Mouse (Mus musculus): Measurements from ENCODE around the gene Igf2bp1.
"Not testable (repeated sequence)": the region's sequence is repeated elsewhere in the genome, so short reads cannot be mapped to it uniquely, and the experiment has no call there.

The Igf2bp1 gene

DNA sequence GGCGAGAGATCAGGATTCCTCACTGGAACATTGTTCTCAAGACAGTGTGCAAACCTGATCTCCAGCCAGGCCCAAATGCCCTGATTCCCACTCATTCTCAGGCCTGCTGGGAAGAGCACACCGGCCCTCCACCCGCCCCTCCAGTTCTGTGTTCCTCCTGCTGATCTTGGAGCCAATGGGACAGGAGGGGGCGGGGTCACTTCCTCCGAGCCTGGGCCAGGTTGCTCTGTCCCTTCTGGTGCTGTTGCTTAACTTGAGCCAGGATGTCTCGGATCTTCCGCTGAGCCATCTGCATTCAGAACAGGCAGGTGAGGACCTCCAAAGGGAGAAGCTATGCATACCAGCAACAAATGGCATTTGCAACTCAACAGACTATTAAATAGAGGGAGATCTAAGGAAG, 42.4 kb downstream of the Igf2bp1 start:
- DNase-seq (ENCODE audit: low spot score in 2 of 2), result no peak

DNA sequence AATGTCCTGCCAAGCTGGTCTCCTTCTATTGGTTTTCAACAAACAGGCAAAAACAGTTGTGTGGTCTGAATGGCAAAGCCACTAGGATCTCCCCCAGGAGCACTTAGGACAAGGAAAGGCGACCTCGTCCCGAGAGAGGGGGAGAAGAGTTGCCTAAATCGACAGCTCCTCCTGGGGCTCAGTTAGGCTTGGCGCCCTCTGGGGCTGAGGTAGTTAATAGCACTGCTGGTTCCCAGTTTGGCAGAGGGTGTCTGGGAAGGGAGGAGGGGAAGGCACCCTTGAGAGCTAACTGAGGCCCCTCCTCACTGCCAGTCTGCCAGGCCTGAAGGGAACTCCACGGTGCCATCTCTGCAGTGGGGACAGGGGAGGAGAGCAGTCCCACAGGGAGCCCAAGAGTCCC, 46.6 kb downstream of the Igf2bp1 start:
- DNase-seq (ENCODE audit: low spot score in 2 of 2), result no peak

GRCm38 (mm10) chr11:95958251-95958650, 47.5 kb downstream of the Igf2bp1 start:
- no peak for DNase-seq (ENCODE audit: low spot score in 2 of 2)

GRCm38 (mm10) chr11:95957407-95957806, 48.3 kb downstream of the Igf2bp1 start:
- DNase-seq (ENCODE audit: low spot score in 2 of 2), result no peak

DNA sequence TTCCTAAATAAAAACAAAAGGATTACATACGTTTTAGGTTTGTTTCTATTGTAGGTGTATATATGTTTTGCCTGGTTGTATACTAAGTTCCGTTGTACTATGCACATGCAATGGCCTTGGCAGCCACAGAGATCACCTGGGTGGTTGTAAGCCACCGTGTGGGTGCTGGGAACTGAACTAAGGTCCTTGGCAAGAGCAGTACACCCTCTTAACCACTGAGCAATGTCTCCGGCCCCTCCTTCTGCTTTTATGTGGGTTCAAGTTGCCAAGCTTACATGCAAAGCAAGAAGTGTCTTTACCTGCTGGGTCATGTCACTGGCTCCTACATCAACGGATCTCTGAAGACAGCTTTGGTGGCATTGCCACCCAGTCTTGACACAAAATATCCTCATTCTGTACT, 52.4 kb downstream of the Igf2bp1 start:
- no peak for DNase-seq (ENCODE audit: low spot score in 2 of 2)

GRCm38 (mm10) chr11:95945838-95946472, 59.8 kb downstream of the Igf2bp1 start:
- no peak for DNase-seq (ENCODE audit: low spot score in 2 of 2)

GRCm38 (mm10) chr11:95939828-95940507, 65.8 kb downstream of the Igf2bp1 start:
- DNase-seq (ENCODE audit: low spot score in 2 of 2), result no peak

DNA sequence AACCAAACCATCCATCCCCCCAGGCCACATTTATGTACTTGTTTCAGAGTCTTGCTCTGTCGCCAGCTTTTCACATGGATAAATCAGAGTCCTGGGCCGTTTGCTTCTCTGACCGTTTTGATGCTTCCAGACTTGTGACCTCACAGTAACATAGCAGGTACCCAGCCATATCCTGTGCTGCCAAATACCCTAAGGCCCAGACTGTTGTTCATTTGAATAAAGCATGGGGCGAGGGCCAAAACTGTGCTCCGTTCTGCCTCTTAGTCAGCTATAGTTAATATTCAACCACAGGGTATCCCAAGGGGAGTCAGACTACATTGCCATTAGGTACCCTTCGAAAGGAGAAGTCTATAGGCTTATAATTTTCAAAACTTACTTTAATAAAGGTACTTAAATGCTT, 69.3 kb downstream of the Igf2bp1 start:
- no peak for DNase-seq (ENCODE audit: low spot score in 2 of 2)

GRCm38 (mm10) chr11:95932168-95932567, 73.6 kb downstream of the Igf2bp1 start:
- not testable (repeated sequence) for DNase-seq (ENCODE audit: low spot score in 2 of 2)

GRCm38 (mm10) chr11:95926398-95926797, 79.3 kb downstream of the Igf2bp1 start:
- no peak for DNase-seq (ENCODE audit: low spot score in 2 of 2)

GRCm38 (mm10) chr11:95925976-95926375, 79.8 kb downstream of the Igf2bp1 start:
- no peak for DNase-seq (ENCODE audit: low spot score in 2 of 2)

- no peak for DNase-seq (ENCODE audit: low spot score in 2 of 2)
Observed at GRCm38 (mm10) chr11:95924215-95924614, 81.5 kb downstream of the Igf2bp1 start.

GRCm38 (mm10) chr11:95923477-95923876, 82.3 kb downstream of the Igf2bp1 start:
- not testable (repeated sequence) for DNase-seq (ENCODE audit: low spot score in 2 of 2)

GRCm38 (mm10) chr11:95921991-95922621, 83.6 kb downstream of the Igf2bp1 start:
- DNase-seq (ENCODE audit: low spot score in 2 of 2), result no peak

DNA sequence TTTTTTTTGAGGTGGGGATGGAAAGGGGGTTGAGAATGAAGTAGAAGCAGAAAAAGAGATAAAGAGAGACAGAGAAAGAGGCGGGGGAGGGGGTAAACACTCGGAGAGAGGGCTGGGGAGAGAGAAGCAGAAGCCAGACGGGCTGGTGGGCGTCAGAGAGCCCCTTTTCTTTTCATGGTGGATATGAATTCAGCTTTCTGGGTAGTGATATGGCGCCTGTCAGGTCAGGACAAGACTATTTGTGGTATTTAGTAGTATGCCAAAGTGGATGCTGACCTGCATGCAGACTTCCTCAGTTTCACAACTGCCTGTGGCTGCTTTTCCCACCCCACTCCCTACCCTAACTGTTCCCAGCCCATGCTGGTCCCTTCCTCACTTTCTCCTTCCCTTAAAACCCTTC, 89.3 kb downstream of the Igf2bp1 start:
- no peak for DNase-seq (ENCODE audit: low spot score in 2 of 2)

DNA sequence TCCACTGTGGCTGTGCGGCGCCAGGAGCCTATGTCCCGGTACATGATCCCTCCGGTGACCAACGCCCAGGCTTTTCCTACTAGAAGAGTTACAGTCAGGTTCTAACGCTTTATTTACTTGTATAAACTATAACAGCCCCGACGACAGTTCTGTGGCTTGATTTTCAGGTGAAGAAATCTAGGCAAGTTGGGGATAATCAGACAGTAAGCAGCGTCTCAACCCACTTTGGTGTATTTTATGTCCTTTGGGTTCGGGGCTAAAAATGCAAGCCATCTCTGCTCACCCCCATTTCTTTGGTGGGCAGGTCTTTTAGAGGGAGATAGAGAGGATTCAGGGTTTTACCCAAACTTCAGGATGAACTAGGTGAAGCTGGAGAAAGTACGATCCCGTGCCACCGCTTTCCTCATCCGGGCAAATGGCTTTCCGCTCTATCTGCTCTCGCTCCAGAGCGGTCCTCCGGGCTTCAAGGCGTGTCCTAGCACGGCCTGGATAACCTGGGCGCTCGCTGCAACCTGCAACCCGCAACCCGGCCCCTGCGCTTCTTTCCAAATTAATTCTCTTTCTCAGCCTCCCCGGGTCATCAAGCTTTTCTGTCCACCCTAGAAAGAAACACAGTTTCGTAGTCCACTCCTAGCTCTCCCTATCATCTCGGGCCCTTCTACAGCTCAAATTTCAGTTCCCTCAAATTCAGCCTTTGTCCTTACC, 90.6 kb downstream of the Igf2bp1 start:
- DNase-seq (ENCODE audit: low spot score in 2 of 2), result no peak

GRCm38 (mm10) chr11:95914571-95914991, 91.2 kb downstream of the Igf2bp1 start, which contains the start of gene B4galnt2:
B4galnt2 (minus strand) TSS chr11:95914891.
- no peak for DNase-seq (ENCODE audit: low spot score in 2 of 2)

DNA sequence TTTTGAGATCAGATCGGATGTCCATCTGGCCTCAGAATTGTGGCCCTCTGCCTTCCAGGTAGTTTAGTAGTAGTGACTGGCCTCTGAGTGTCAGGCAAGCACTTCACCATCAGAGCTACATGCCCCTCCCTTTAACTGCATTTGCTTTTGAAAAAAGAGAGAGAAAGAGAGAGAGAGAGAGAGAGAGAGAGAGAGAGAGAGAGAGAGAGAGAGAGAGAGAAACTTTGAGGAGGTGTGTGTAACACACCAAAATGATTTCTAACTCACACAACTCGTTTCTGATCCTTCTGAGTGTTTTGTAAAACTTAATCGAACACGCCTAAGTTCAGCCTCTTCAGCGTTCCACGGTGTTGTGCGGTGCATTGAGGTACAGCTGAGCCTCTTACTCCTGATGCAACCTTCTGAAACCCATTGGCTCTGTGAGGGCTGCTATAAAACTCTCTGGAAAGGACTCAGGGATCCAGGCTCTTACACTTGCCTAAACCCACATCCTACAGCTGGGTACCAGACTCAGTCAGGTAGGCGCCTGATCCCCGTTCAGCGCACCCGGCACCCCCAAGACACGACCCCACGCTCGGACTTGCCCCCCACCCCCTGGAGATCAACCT, 91.7 kb downstream of the Igf2bp1 start:
- DNase-seq (ENCODE audit: low spot score in 2 of 2), result no peak

DNA sequence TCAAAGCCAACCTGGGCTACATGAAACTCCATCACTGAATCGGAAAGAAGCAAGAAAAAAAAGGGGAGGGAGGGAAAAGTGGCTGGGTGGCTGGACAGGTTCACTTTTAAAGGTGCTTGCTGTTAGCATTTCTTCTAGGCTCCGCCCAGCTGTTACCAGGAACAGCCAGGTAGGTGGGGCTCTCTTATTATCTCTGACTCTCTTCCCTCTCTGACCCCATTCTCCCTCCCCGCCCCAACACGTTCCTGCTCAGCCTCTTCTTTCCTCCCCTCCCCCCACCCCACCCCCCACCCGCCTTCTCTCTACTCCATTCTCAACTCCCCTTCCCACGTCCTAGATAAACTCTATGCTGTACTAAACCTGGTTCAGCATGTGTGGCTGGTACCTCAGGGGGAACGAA, 94.2 kb downstream of the Igf2bp1 start:
- DNase-seq (ENCODE audit: low spot score in 2 of 2), result no peak

DNA sequence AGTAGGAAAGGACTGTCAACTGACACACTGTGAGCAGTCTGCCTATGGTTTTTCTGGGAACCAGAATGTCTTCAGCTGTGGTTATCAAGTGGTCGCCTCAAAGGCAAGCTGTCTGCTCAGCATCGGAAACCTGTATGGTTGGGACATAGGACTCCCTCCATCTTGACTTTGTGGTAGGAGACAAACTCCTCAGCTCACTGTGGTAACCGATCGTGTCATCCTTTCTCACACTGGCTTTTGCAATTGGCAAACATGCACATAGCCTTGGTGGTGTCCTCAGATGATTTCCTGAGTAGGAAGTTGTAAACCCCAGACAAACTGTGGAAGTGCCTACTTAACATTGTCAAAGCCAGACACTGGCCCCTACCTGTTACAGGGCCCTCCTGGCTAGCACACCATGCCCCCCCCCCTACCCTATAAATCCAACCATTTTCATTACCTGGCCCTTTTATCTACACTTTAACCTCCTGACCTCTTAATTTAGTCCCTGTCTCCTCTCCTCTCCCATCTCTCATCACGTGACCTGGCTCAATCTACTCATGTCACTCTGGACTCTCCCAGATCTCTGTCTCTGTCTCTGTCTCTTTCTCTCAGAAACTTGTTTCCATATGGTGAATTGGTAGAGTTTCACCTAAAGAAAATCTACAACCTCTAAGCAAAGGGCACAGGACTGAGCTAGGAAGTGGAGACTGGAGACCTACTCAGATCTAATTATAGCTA, 97.8 kb downstream of the Igf2bp1 start:
- no peak for DNase-seq (ENCODE audit: low spot score in 2 of 2)

All from cerebellum, postnatal 4 days (tissue).